In the genomic region with DNA sequence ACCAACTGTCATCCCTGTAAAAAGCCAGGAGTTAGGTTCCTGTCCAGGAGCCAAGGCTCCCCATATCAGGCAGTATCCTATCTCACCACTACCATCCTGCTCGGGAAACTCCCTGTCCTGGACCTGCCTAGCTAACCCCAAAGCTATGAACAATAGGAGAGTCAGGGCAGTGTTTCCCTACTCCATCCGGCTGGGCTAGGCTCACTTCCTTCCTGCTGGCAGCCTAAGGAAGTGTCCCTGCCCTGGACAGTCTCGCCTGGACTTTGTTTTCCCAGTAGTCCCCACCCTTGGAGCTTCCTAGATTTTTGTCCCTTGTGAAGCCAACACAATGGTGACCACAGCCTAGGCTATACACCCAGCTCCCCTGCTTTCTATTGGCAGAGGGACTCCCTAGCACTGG, we compare ENCODE assay signal across 8 mouse cellular contexts. TPM values are rescaled to one million over a fixed set of nuclear protein-coding genes. Genes with fewer than 3 reads are reported as not detected.
DNase-seq lines count a peak whose midpoint lies in the region; TF ChIP-seq lines count a peak whose summit lies in the region.

No protein-coding gene starts in this region.

- no peaks in the 10 kb centered on the region for H3K9me3 ChIP-seq in heart, embryonic 10.5 days

- intact Hi-C loops in gastrocnemius, adult 2 months (cut with DNase I), result loop anchor here (2.0 kb wide), 1 partner anchor 46 kb away; no protein-coding TSS in a partner anchor
- intact Hi-C loops in gastrocnemius, postnatal 36 days (cut with DNase I), result no loop called here

- no peak for TF ChIP-seq CTCF in gastrocnemius, adult 2 months (IDR thresholded peaks at IDR 0.05)

- H3K27me3 ChIP-seq in heart, embryonic 10.5 days (ENCODE audit: insufficient read depth, poor library complexity, severe bottlenecking), result no peaks in the 10 kb centered on the region

- no peak for DNase-seq in gastrocnemius, adult 2 months
- no peak for DNase-seq in gastrocnemius, postnatal 36 days
- no peak for DNase-seq in heart, embryonic 10.5 days (ENCODE audit: low spot score)
- DNase-seq in kidney, postnatal 10 days, result peak; percentile 69
- DNase-seq in lung, postnatal 36 days, result peak; percentile 88
- DNase-seq in cerebellum, adult 18-20 months, result no peak
- DNase-seq in cerebellum, postnatal 25 days, result no peak
- no peak for DNase-seq in urinary bladder, postnatal 36 days (ENCODE audit: low spot score in 2 of 2)

- peak overlapping the region; percentile 94 for H3K27ac ChIP-seq in gastrocnemius, adult 2 months
- H3K27ac ChIP-seq in heart, embryonic 10.5 days, result peak overlapping the region; percentile 97

- WGBS in heart, embryonic 10.5 days, result 49% methylated on average over 3 of the region's 3 CpGs

- H3K4me1 ChIP-seq in heart, embryonic 10.5 days, result peaks cover 70% of the 10 kb centered on the region

- peaks cover 37% of the 10 kb centered on the region for H3K36me3 ChIP-seq in heart, embryonic 10.5 days

- peak overlapping the region; percentile 71 for H3K4me3 ChIP-seq in gastrocnemius, adult 2 months
- peak overlapping the region; percentile 81 for H3K4me3 ChIP-seq in heart, embryonic 10.5 days

RNA-seq across cellular contexts. Expression of a gene that starts 0.9 kb away (rescaled TPM):
- total RNA-seq in gastrocnemius, adult 2 months (2021), result 10 to 100 TPM; 11.3 to 19.9 TPM
- total RNA-seq in gastrocnemius, postnatal 36 days (2021), result 10 to 100 TPM; 12.0 to 16.5 TPM
- 116 and 128 TPM in 2 replicates for polyA plus RNA-seq in heart, embryonic 10.5 days (2016; fragmentation: Nextera tagmentation; extraction: Ambion mirVana)

RNA-seq across cellular contexts. Expression of a gene that starts 3.8 kb away (rescaled TPM):
- total RNA-seq in gastrocnemius, adult 2 months (2021), result 10 to 100 TPM; 35.6 to 35.7 TPM
- total RNA-seq in gastrocnemius, postnatal 36 days (2021), result 10 to 100 TPM; 28.7 to 35.1 TPM
- polyA plus RNA-seq in heart, embryonic 10.5 days (2016; fragmentation: Nextera tagmentation; extraction: Ambion mirVana), result 64.7 and 70.0 TPM in 2 replicates

RNA-seq across cellular contexts. Expression of a gene that starts 9.9 kb away (rescaled TPM):
- total RNA-seq in gastrocnemius, adult 2 months (2021), result 1 to 10 TPM; 1.6 to 2.4 TPM
- total RNA-seq in gastrocnemius, postnatal 36 days (2021), result 1 to 10 TPM; 2.5 to 2.8 TPM
- polyA plus RNA-seq in heart, embryonic 10.5 days (2016; fragmentation: Nextera tagmentation; extraction: Ambion mirVana), result 4.9 and 6.8 TPM in 2 replicates

RNA-seq across cellular contexts. Expression of a gene that starts 11.8 kb away (rescaled TPM):
- total RNA-seq in gastrocnemius, adult 2 months (2021), result 10 to 100 TPM; 11.8 to 14.7 TPM
- 10 to 100 TPM; 11.2 to 14.4 TPM for total RNA-seq in gastrocnemius, postnatal 36 days (2021)
- polyA plus RNA-seq in heart, embryonic 10.5 days (2016; fragmentation: Nextera tagmentation; extraction: Ambion mirVana), result 14.8 and 15.3 TPM in 2 replicates

RNA-seq across cellular contexts. Expression of a gene that starts 13.8 kb away (rescaled TPM):
- total RNA-seq in gastrocnemius, adult 2 months (2021), result under 1 TPM; 0.22 to 0.33 TPM
- under 1 TPM; 0.23 to 0.27 TPM for total RNA-seq in gastrocnemius, postnatal 36 days (2021)
- polyA plus RNA-seq in heart, embryonic 10.5 days (2016; fragmentation: Nextera tagmentation; extraction: Ambion mirVana), result 0.36 and 0.70 TPM in 2 replicates

Comparison
In these comparisons a context has a peak if more than half of its experiments do, and no peak if none do; other contexts are left out.
1. DNase-seq: peak in kidney, postnatal 10 days (single experiment) and lung, postnatal 36 days (single experiment); none in gastrocnemius, adult 2 months (single experiment), gastrocnemius, postnatal 36 days (0 of 2), heart, embryonic 10.5 days (single experiment), cerebellum, adult 18-20 months (0 of 2), cerebellum, postnatal 25 days (0 of 2) and urinary bladder, postnatal 36 days (0 of 2).